ENCODE assay signal across 16 mouse cellular contexts in the genomic region with DNA sequence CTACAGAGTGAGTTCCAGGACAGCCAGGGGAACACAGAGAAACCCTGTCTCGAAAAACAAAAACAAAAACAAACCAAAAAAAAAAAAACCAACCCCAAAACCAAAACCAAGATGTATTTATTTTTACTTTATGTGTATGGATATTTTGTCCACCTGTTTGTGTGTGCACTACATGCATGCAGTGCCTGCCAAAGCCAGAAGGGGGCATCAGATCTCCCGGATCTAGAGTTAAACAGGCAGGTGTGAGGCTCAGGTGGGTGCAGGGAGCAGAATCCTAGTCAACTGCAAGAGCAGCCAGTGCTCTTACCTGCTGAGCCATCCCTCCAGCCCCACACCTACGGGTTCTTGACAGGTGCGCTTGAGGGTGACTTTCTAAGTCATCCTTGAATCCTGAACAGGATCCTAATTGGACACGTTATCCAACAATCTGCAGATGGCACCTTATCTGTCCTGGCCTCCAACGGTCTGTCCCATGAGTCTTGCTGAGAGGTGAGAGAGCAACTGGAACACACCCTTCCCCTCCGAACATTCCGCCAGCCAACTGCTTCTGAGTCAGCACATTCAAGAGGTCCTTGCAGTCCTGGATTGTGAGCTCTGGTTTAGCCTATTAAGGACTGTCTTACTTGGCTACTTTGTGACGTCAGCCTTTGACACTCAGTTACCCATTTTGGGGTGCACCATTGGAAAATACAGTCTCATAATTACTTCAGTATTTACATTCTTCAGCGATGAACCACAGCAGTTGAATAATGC.
DNase-seq lines count a peak whose midpoint lies in the region; ATAC-seq and TF ChIP-seq lines count a peak whose summit lies in the region.
"Had no signal": no experiment of that assay in that cellular context is flagged by ENCODE, and none has a peak within 500 bp of the region (broad histone marks: within the 10 kb centered on the region; RNA-seq: fewer than 3 reads in every experiment).

No protein-coding gene starts in this region.

- 86% methylated on average over 10 of the region's 10 CpGs for WGBS in forebrain, postnatal 0 days

- 0 out of 2 replicates have a peak, but pooled peaks cover 5% of the 10 kb centered on the region for H3K9me3 ChIP-seq in E14TG2a.4 (ENCODE audit: low read length)
- no peaks in the 10 kb centered on the region for H3K9me3 ChIP-seq in forebrain, postnatal 0 days (ENCODE audit: low read length)
- H3K9me3 ChIP-seq: heart, embryonic 13.5 days; intestine, embryonic 15.5 days; liver, embryonic 15.5 days had no signal

- peak; percentile 46 for TF ChIP-seq CTCF in layer of hippocampus, adult 2 months (conservative IDR thresholded peaks at IDR 0.05)
- peak; percentile 68 for TF ChIP-seq CTCF in E14TG2a.4 (conservative IDR thresholded peaks at IDR 0.05; ENCODE audit: low read length)
- 0 out of 2 replicates have a peak, but pooled peaks have one; percentile 38 for TF ChIP-seq CTCF in forebrain, postnatal 0 days (IDR thresholded peaks at IDR 0.05; ENCODE audit: low read depth)

- no peak overlapping the region; the same call in 1 of the 2 replicates for H3K4me2 ChIP-seq in forebrain, postnatal 0 days (ENCODE audit: low read depth)
- H3K4me2 ChIP-seq: heart, embryonic 13.5 days; intestine, embryonic 15.5 days; liver, embryonic 15.5 days had no signal

- no peak overlapping the region for H3K4me3 ChIP-seq in layer of hippocampus, adult 2 months
- no peak overlapping the region for H3K4me3 ChIP-seq in E14TG2a.4 (replicated peaks; ENCODE audit: low read length)
- no peak overlapping the region for H3K4me3 ChIP-seq in forebrain, postnatal 0 days (ENCODE audit: low read depth, low read length)
- H3K4me3 ChIP-seq: erythroblast, embryonic 14.5 days; heart, embryonic 13.5 days; intestine, embryonic 15.5 days; liver, embryonic 15.5 days had no signal

- peak; percentile 25; the same call in 1 of the 2 replicates for ATAC-seq in forebrain, postnatal 0 days
- ATAC-seq: intestine, embryonic 15.5 days had no signal

- H3K27me3 ChIP-seq in E14TG2a.4 (ENCODE audit: insufficient read depth, low read length), result peaks cover 18% of the 10 kb centered on the region; the same call in 1 of the 2 replicates
- H3K27me3 ChIP-seq in forebrain, postnatal 0 days (ENCODE audit: insufficient read depth, low read length), result no peaks in the 10 kb centered on the region
- H3K27me3 ChIP-seq: heart, embryonic 13.5 days; intestine, embryonic 15.5 days; liver, embryonic 15.5 days had no signal

- H3K36me3 ChIP-seq in E14TG2a.4 (ENCODE audit: insufficient read depth, low read length), result no peaks in the 10 kb centered on the region
- no peaks in the 10 kb centered on the region for H3K36me3 ChIP-seq in forebrain, postnatal 0 days (ENCODE audit: insufficient read depth)
- H3K36me3 ChIP-seq: G1E; heart, embryonic 13.5 days; intestine, embryonic 15.5 days; liver, embryonic 15.5 days had no signal

- H3K9ac ChIP-seq in forebrain, postnatal 0 days, result no peak overlapping the region
- H3K9ac ChIP-seq: heart, embryonic 13.5 days; intestine, embryonic 15.5 days; liver, embryonic 15.5 days had no signal

- intact Hi-C loops in left cerebral cortex, postnatal 10 days (cut with DNase I), result no loop called here

- no peak overlapping the region for H3K27ac ChIP-seq in layer of hippocampus, adult 2 months
- no peak overlapping the region for H3K27ac ChIP-seq in forebrain, postnatal 0 days (ENCODE audit: low read depth, low read length)
- H3K27ac ChIP-seq: heart, embryonic 13.5 days; intestine, embryonic 15.5 days; liver, embryonic 15.5 days had no signal

- DNase-seq in layer of hippocampus, adult 2 months (ENCODE audit: low spot score in 2 of 2), result no peak
- no peak for DNase-seq in layer of hippocampus, adult 8-10 months (ENCODE audit: low spot score in 2 of 2)
- peak; percentile 17 for DNase-seq in A20 (ENCODE audit: low read depth, low spot score)
- no peak for DNase-seq in forebrain, postnatal 0 days
- DNase-seq in thymus, postnatal 14 days, result no peak
- DNase-seq in heart, postnatal 4 days, result no peak
- no peak for DNase-seq in left cerebral cortex, postnatal 10 days (ENCODE audit: extremely low spot score in 1 of 2, low spot score in 2 of 2)
- DNase-seq: cerebellum, adult 8-10 months; gastrocnemius, postnatal 10 days; thymus, adult 2 months had no signal

- H3K4me1 ChIP-seq in E14TG2a.4 (replicated peaks; ENCODE audit: low read depth, low read length), result peaks cover 7% of the 10 kb centered on the region; the same call in 1 of the 2 replicates
- 0 out of 2 replicates have a peak, but pooled peaks cover 5% of the 10 kb centered on the region for H3K4me1 ChIP-seq in forebrain, postnatal 0 days (ENCODE audit: insufficient read depth)
- H3K4me1 ChIP-seq: heart, embryonic 13.5 days; intestine, embryonic 15.5 days; liver, embryonic 15.5 days had no signal
